8 mouse cellular contexts compared by ENCODE assay signal in genomic region chr19:19110793-19111427, GRCm38 (mm10). TPM values are rescaled to one million over a fixed set of nuclear protein-coding genes. Genes with fewer than 3 reads are reported as not detected.
DNase-seq lines count a peak whose midpoint lies in the region; TF ChIP-seq lines count a peak whose summit lies in the region.

Rorb (minus strand) TSS chr19:19111196.

- peak; percentile 96 for TF ChIP-seq POLR2A in cortical plate, adult 2 months (IDR thresholded peaks at IDR 0.05; ENCODE audit: extremely low read depth, insufficient read depth, low read length)

- H3K4me1 ChIP-seq in cortical plate, adult 2 months (ENCODE audit: control insufficient read depth, insufficient read depth, low read length) = no peaks in the 10 kb centered on the region

- TF ChIP-seq CTCF in cortical plate, adult 2 months (IDR thresholded peaks at IDR 0.05; ENCODE audit: extremely low read depth, insufficient read depth, low read length) = no peak

- H3K4me3 ChIP-seq in cortical plate, adult 2 months (ENCODE audit: insufficient read depth, low read length) = peak within 1 kb of the TSS; percentile 70

- peak within 1 kb of the TSS; percentile 14 for H3K27ac ChIP-seq in cortical plate, adult 2 months (ENCODE audit: insufficient read depth, low read length)

- DNase-seq in adrenal gland, adult 2 months = peak; percentile 90
- DNase-seq in gastrocnemius, postnatal 10 days = peak; percentile 77
- peak; percentile 44 for DNase-seq in hindlimb bud, embryonic 11.5 days (ENCODE audit: extremely low spot score, low read depth, low spot score)
- peak; percentile 85 to 91 for DNase-seq in left cerebral cortex, adult 18-20 months (ENCODE audit: low spot score in 2 of 2)
- DNase-seq in lung, postnatal 36 days = peak; percentile 76
- DNase-seq in right cerebral cortex, postnatal 10 days (ENCODE audit: low spot score in 2 of 2) = peak; percentile 92
- DNase-seq in natural killer cell, adult 2 months (ENCODE audit: low spot score in 2 of 2) = no peak

RNA-seq across cellular contexts. Expression of gene Rorb, which starts in this region (rescaled TPM):
- under 1 TPM; 0.41 to 0.49 TPM for total RNA-seq in adrenal gland, adult 2 months (2021)
- 0.02 and 0.04 TPM in 2 replicates for polyA plus RNA-seq in adrenal gland, adult 2 months (2012; rRNA removed)
- polyA plus RNA-seq in cortical plate, adult 2 months (2012; rRNA removed) = 22.1 and 22.4 TPM in 2 replicates
- total RNA-seq in gastrocnemius, postnatal 10 days (2021) = under 1 TPM; 0.12 to 0.43 TPM
- 10 to 100 TPM; 46.1 to 58.6 TPM for total RNA-seq in left cerebral cortex, adult 18-20 months (2021)

Comparison
In these comparisons a context has a peak if more than half of its experiments do, and no peak if none do; other contexts are left out.
1. RNA of gene Rorb (total RNA-seq): 46.1 to 58.6 TPM in left cerebral cortex, adult 18-20 months; 0.41 to 0.49 TPM in adrenal gland, adult 2 months and 0.12 to 0.43 TPM in gastrocnemius, postnatal 10 days; every median in the first group is over 10 times any median in the second.
2. RNA of gene Rorb (polyA plus RNA-seq): 22.1 to 22.4 TPM in cortical plate, adult 2 months; 0.02 to 0.04 TPM in adrenal gland, adult 2 months; every median in the first group is over 10 times any median in the second.
3. Peak in DNase-seq in adrenal gland, adult 2 months; RNA of the gene not detected or under 1 TPM.
4. Peak in DNase-seq in gastrocnemius, postnatal 10 days; RNA of the gene not detected or under 1 TPM.
5. DNase-seq: peak in hindlimb bud, embryonic 11.5 days (single experiment), left cerebral cortex, adult 18-20 months (2 of 2), lung, postnatal 36 days (single experiment) and right cerebral cortex, postnatal 10 days (2 of 2); none in natural killer cell, adult 2 months (0 of 2).